Mouse (Mus musculus) liver, adult 2 months (tissue): ENCODE measurements at regions not wholly inside any gene's neighbourhood (a gene's known extent, or its start where the extent isn't known, plus 50 kb on each side); places are given as distances from the start of the nearest gene placed in this dataset.

Experiments used
- DNase-seq: peaks from one replicate; pipeline ENCODE4 v3.0.0-alpha.2; 2011; ENCODE audit warnings: low read depth, low spot score; ENCODE audit errors: extremely low read depth
- H3K27ac ChIP-seq: fragments of 200-500 bp; replicated peaks from 2 replicates; pipeline ENCODE4 v1.5.1; 2012; ENCODE audit warnings: low read depth, mild to moderate bottlenecking, control low read depth, inconsistent platforms, low read length; ENCODE audit not compliant: insufficient read depth
- H3K27me3 ChIP-seq: fragments of 200-500 bp; 2 replicates; pipeline ENCODE4 v1.6.1; 2012; ENCODE audit warnings: mild to moderate bottlenecking, moderate library complexity, low read length, inconsistent platforms; ENCODE audit not compliant: control insufficient read depth, insufficient read depth
- H3K36me3 ChIP-seq: fragments of 200-500 bp; 2 replicates; pipeline ENCODE4 v1.6.1; 2012; ENCODE audit warnings: low read length, inconsistent platforms; ENCODE audit not compliant: control insufficient read depth, insufficient read depth
- H3K4me1 ChIP-seq: fragments of 200-500 bp; 2 replicates; pipeline ENCODE4 v1.6.1; 2011; ENCODE audit warnings: low read length; ENCODE audit not compliant: control insufficient read depth, insufficient read depth
- H3K4me3 ChIP-seq: fragments of 200-500 bp; 2 replicates; pipeline ENCODE4 v1.5.1; 2011; ENCODE audit warnings: low read depth, mild to moderate bottlenecking, control low read depth, low read length, moderate library complexity; ENCODE audit not compliant: insufficient read depth
- H3K79me2 ChIP-seq: fragments of 200-500 bp; 2 replicates; pipeline ENCODE4 v1.6.1; 2012; ENCODE audit warnings: inconsistent platforms, mild to moderate bottlenecking, low read length, moderate library complexity; ENCODE audit not compliant: control insufficient read depth, insufficient read depth
- H3K9ac ChIP-seq: fragments of 200-500 bp; 2 replicates; pipeline ENCODE4 v1.6.1; 2012; ENCODE audit warnings: low read depth, mild to moderate bottlenecking, control low read depth, inconsistent platforms, low read length
- CTCF ChIP-seq: fragments of 200-500 bp; IDR thresholded peaks from 2 replicates; pipeline ENCODE4 v1.5.1; 2011; ENCODE audit warnings: low read depth, low read length, control low read depth
- POLR2A ChIP-seq: fragments of 200-500 bp; IDR thresholded peaks from 2 replicates; pipeline ENCODE4 v1.6.1; 2011; ENCODE audit warnings: low read length, control low read depth; ENCODE audit not compliant: insufficient read depth; ENCODE audit errors: extremely low read depth
- WGBS: fragments of 180-500 bp; shearing (Covaris S2); methylation state at CpG from one replicate; pipeline ENCODE4 v1.1.7; 2018; 5-methylcytosine and 5-hydroxymethylcytosine counted together

DNA sequence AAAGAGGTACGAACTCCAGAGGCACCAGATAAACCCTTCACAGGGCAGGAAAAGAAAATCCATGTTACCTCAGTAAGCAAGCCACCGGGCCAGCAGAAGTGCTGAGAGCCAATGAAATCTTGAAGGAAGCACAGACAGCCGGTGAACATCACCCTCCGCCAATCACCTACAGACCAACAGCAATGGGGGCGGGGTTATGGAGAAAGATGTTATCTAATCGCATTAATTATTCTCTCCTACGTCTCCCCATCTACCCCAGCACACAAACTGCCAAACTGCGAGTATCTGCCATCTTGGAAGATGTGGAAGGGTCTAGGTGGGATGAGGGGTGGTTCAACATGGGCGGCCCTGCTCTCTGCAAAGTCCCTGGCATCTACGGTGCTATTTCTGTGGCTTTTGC, 68.6 kb upstream of the Slc44a3 start:
- DNase-seq = no peak
- Histone ChIP-seq H3K27ac (no peak overlapping the region), H3K79me2 (no peaks in the 10 kb centered on the region), H3K4me1 (no peaks in the 10 kb centered on the region), H3K4me3 (no peak overlapping the region), H3K27me3 (no peaks in the 10 kb centered on the region), H3K36me3 (no peaks in the 10 kb centered on the region), H3K9ac (no peak overlapping the region)
- TF ChIP-seq POLR2A (no peak), CTCF (no peak)
- 76% methylated on average over 10 of the region's 10 CpGs for WGBS

DNA sequence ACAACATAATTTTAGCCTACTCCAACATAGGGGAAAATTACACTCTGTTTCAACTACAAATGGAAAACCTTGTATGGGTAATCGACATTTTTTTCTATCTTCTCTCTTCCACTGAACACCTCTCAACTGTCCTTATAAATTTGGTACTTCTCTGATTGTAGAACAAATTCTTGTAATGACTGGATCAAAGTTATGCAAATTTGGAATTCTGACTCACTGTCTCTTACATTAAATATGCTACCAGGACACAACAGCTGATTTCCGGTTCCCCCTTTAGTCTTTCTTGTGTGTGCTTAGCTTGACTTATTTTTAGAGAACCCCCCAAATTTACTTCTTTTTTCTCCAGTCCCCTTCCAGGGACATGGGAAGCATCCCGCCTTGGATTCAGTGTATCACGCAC, 68.2 kb upstream of the Slc44a3 start:
- no peak for DNase-seq
- Histone ChIP-seq H3K27me3 (no peaks in the 10 kb centered on the region), H3K27ac (no peak overlapping the region), H3K9ac (no peak overlapping the region), H3K79me2 (no peaks in the 10 kb centered on the region), H3K4me3 (no peak overlapping the region), H3K36me3 (no peaks in the 10 kb centered on the region), H3K4me1 (no peaks in the 10 kb centered on the region)
- TF ChIP-seq CTCF (no peak), POLR2A (no peak)
- WGBS = 90% methylated on average over 4 of the region's 4 CpGs

DNA sequence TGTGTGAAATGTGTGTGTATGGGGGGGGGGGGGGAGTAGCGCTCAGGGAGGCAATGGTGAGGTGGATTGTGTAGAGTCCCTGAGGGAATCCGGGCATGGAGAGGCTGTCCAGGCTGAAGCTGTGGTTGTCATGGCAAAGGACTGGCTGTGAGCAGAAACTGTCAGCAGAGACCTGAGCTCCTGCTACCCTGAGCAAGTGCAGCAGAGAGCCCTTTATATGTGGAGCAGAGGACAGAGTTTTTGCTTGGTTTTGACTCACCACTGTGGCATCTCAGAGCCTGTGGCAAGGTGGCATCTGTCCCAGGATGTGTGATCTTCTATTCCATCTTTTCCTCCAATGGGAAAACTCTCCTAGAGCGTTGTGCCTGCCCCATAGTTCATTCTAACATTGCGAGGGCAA, 65.8 kb upstream of the Slc44a3 start:
- Histone ChIP-seq H3K9ac (no peak overlapping the region), H3K36me3 (no peaks in the 10 kb centered on the region), H3K4me3 (no peak overlapping the region), H3K27ac (no peak overlapping the region), H3K27me3 (no peaks in the 10 kb centered on the region), H3K4me1 (no peaks in the 10 kb centered on the region), H3K79me2 (no peaks in the 10 kb centered on the region)
- WGBS = 90% methylated on average over 4 of the region's 4 CpGs
- TF ChIP-seq POLR2A (no peak), CTCF (no peak)
- no peak for DNase-seq

DNA sequence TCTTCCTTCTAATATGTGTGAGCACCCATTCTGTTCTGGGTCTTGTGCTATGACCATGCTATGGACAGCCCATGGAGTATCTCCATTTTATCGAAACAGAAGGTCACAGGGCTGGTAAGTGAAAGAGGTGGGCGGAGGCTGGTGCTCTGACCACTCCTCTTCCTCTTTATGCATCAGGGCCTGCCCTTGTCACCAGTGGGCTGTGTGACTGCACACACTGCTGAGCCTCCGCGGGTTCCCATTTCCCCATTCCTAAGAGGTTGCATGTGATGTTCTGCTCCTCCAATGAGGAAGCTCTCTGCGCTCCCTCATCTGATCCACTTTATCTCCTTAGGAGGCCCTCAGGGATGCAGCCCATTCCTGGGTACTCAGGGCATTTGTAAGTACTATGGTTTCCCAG, 65.0 kb upstream of the Slc44a3 start:
- no peak overlapping the region for H3K27ac ChIP-seq
- no peaks in the 10 kb centered on the region for H3K4me1 ChIP-seq
- peak; percentile 20 for DNase-seq
- no peaks in the 10 kb centered on the region for H3K79me2 ChIP-seq
- no peak overlapping the region for H3K9ac ChIP-seq
- H3K27me3 ChIP-seq = no peaks in the 10 kb centered on the region
- H3K36me3 ChIP-seq = no peaks in the 10 kb centered on the region
- no peak for TF ChIP-seq POLR2A
- no peak for TF ChIP-seq CTCF
- WGBS = 88% methylated on average over 5 of the region's 5 CpGs
- H3K4me3 ChIP-seq = no peak overlapping the region

DNA sequence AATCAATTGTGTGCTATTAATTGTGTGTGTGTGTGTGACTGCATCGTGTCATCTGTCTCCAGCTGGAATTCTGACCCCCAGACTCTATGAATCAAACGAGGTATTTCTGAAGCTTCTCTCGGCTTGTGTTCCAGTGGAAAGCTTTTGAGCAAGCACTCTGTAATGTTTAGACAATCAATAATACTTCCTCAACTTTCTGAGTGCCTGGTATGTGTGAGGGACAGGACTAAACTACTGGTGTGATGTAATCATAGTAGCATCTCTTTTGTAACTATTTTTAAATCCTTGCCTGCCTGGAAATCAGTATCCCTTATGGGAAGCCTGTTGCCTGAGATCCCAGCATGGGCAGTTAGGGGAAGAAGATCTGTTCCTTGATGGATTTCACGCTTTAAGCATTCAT, 62.4 kb upstream of the Slc44a3 start:
- H3K27me3 ChIP-seq = no peaks in the 10 kb centered on the region
- TF ChIP-seq POLR2A (no peak), CTCF (no peak)
- H3K79me2 ChIP-seq = no peaks in the 10 kb centered on the region
- no peaks in the 10 kb centered on the region for H3K36me3 ChIP-seq
- 39% methylated on average over 4 of the region's 4 CpGs for WGBS
- peak; percentile 30 for DNase-seq
- H3K4me1 ChIP-seq = no peaks in the 10 kb centered on the region
- no peak overlapping the region for H3K4me3 ChIP-seq
- H3K27ac ChIP-seq = no peak overlapping the region
- H3K9ac ChIP-seq = no peak overlapping the region

DNA sequence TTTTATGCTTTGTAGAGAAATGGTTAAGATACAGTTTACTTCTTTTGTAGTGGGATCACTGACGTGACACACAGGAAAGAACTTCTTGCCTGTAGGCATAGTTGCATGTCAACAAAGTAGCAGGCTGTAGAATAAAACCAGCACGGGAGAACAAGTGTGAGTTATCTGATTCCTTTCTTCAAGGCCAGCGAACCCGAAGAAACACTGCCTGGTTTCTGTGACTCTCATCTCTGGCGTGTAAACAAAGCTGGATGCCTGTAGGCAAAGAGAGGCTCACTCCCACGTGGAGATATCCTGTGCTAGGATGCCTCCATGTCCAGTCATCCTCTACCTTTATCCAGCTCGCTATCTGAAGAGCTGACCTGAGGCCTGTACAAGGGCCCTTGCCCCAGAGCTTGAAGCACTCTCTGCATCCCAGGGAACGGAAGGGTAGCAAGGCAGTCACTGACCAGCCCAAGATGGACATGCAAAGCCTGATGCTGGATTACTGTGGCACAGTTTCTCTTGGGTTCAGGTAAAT, 61.5 kb upstream of the Slc44a3 start:
- no peaks in the 10 kb centered on the region for H3K36me3 ChIP-seq
- H3K4me1 ChIP-seq = no peaks in the 10 kb centered on the region
- WGBS = 76% methylated on average over 8 of the region's 8 CpGs
- H3K27ac ChIP-seq = no peak overlapping the region
- DNase-seq = no peak
- no peaks in the 10 kb centered on the region for H3K27me3 ChIP-seq
- no peak overlapping the region for H3K4me3 ChIP-seq
- TF ChIP-seq CTCF (no peak), POLR2A (no peak)
- no peak overlapping the region for H3K9ac ChIP-seq
- H3K79me2 ChIP-seq = no peaks in the 10 kb centered on the region
